Mouse (Mus musculus): ENCODE results near the gene Icam5. TPM values are rescaled to one million over a fixed set of nuclear protein-coding genes. Genes with fewer than 3 reads are reported as not detected.
"Not testable (repeated sequence)": the region's sequence is repeated elsewhere in the genome, so short reads cannot be mapped to it uniquely, and the experiment has no call there.

Gene Icam5
- polyA plus RNA-seq, 1 experiment from 2014 or later: 0.26 TPM

DNA sequence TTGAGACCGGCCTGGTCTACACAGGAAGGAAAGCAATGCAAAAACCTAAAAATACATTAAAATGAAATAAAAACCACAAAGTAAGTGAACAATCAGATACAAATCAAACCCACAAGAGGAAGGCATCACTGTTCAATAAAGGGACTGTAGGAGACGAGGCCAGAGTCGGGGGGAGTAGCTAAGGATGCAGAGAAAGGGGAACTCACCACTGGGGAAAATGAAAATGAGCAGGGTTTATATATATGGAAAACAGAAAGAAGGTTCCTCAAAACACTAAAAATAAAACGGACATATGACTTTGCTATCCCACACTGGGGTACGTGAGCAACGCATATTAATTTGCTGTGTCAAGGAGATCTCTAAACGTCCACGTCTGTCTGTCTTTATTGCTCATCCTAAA lies 34.8 kb upstream of the Icam5 start:
- no peaks in the 10 kb centered on the region for H3K36me3 ChIP-seq (ENCODE audit: control insufficient read depth, insufficient read depth)
- H3K27me3 ChIP-seq (ENCODE audit: control insufficient read depth, insufficient read depth, low read depth, low read length): no peaks in the 10 kb centered on the region
- no peak for ATAC-seq (ENCODE audit: low read depth)
- 61% methylated on average over 8 of the region's 8 CpGs for whole genome bisulfite sequencing (ENCODE audit: insufficient replicate concordance)
- no peak overlapping the region for H3K9ac ChIP-seq (ENCODE audit: low read depth, low read length)
- H3K27ac ChIP-seq (ENCODE audit: low read length): no peak overlapping the region
- H3K4me3 ChIP-seq (ENCODE audit: low read depth, low read length): no peak overlapping the region
- no peak overlapping the region for H3K4me2 ChIP-seq (ENCODE audit: low read depth, low read length)
- no peaks in the 10 kb centered on the region for H3K9me3 ChIP-seq (replicated peaks; ENCODE audit: control insufficient read depth, low read length)
- peaks cover 8% of the 10 kb centered on the region for H3K4me1 ChIP-seq (ENCODE audit: control insufficient read depth, low read depth, low read length)

DNA sequence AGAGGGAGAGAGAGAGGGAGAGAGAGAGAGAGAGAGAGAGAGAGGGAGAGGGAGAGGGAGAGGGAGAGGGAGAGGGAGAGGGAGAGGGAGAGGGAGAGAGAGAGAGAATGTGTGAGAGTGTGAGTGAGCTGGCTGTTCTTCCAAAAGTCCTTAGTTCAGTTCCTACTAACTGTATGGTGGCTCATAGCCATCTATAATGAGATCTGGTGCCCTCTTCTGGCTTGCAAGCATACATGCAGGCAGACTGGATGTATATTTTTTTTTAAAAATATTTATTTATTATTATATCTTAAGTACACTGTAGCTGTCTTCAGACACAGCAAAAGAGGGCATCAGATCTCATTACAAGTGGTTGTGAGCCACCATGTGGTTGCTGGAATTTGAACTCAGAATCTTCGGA lies 33.5 kb upstream of the Icam5 start:
- WGBS (ENCODE audit: insufficient replicate concordance): 76% methylated on average over 1 of the region's 1 CpGs
- H3K27me3 ChIP-seq (ENCODE audit: control insufficient read depth, insufficient read depth, low read depth, low read length); H3K4me3 ChIP-seq (ENCODE audit: low read depth, low read length); ATAC-seq (ENCODE audit: low read depth); H3K9me3 ChIP-seq (replicated peaks; ENCODE audit: control insufficient read depth, low read length); H3K9ac ChIP-seq (ENCODE audit: low read depth, low read length); H3K36me3 ChIP-seq (ENCODE audit: control insufficient read depth, insufficient read depth); H3K27ac ChIP-seq (ENCODE audit: low read length); H3K4me2 ChIP-seq (ENCODE audit: low read depth, low read length): not testable (repeated sequence)
- H3K4me1 ChIP-seq (ENCODE audit: control insufficient read depth, low read depth, low read length): peaks cover 11% of the 10 kb centered on the region

DNA sequence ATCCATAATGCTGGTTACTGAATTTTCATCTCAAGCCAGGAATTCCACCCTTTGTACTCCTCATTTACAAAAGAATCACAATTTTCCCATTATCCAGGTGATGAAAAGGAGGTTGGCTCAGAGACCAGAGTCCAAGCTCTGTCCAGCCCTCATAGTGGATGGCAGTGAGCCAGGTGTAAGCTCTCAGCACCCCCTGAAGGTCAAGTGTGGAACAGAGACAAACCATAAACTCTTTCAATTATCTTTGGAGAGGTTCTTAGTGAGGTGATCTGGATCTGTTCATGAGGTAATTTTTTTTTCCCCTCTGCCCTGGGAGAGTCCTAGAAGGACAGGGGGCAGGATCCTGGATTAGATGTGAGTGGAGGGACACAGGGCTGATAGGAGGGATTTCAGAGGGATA lies 31.1 kb upstream of the Icam5 start:
- no peaks in the 10 kb centered on the region for H3K27me3 ChIP-seq (ENCODE audit: control insufficient read depth, insufficient read depth, low read depth, low read length)
- H3K4me2 ChIP-seq (ENCODE audit: low read depth, low read length): no peak overlapping the region
- no peak overlapping the region for H3K4me3 ChIP-seq (ENCODE audit: low read depth, low read length)
- H3K4me1 ChIP-seq (ENCODE audit: control insufficient read depth, low read depth, low read length): peaks cover 19% of the 10 kb centered on the region
- no peak overlapping the region for H3K27ac ChIP-seq (ENCODE audit: low read length)
- ATAC-seq (ENCODE audit: low read depth): no peak
- H3K9me3 ChIP-seq (replicated peaks; ENCODE audit: control insufficient read depth, low read length): no peaks in the 10 kb centered on the region
- H3K36me3 ChIP-seq (ENCODE audit: control insufficient read depth, insufficient read depth): no peaks in the 10 kb centered on the region
- H3K9ac ChIP-seq (ENCODE audit: low read depth, low read length): no peak overlapping the region

DNA sequence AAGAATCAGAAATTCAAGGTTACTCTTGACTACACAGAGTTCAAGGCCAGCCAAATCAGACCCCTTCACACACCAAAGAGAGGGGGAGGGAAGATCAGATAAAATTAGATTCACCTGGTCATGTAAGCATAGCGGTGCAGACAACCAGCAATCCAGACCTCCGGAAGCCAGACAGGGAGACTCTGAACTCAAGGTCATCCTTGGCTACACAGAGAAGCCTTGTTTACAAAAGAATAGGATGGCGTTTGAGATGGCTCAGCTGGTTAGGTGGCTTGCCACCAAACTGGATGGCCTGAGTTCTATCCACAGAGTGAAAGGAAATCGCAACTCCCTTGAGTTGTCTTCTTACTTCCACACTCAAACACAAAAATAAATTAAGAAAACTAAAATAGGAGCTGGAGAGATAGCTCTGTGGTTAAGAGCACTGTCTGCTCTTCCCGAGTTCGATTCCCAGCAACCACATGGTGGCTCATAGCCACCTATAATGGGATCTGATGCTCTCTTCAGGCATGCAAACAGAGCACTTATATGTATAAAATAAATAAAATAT lies 30.1 kb upstream of the Icam5 start:
- Histone ChIP-seq H3K4me3 (ENCODE audit: low read depth, low read length) (no peak overlapping the region), H3K9me3 (replicated peaks; ENCODE audit: control insufficient read depth, low read length) (no peaks in the 10 kb centered on the region), H3K9ac (ENCODE audit: low read depth, low read length) (no peak overlapping the region), H3K27me3 (ENCODE audit: control insufficient read depth, insufficient read depth, low read depth, low read length) (no peaks in the 10 kb centered on the region), H3K4me1 (ENCODE audit: control insufficient read depth, low read depth, low read length) (peaks cover 19% of the 10 kb centered on the region), H3K4me2 (ENCODE audit: low read depth, low read length) (no peak overlapping the region), H3K36me3 (ENCODE audit: control insufficient read depth, insufficient read depth) (peaks cover 3% of the 10 kb centered on the region; the same call in 1 of the 2 replicates), H3K27ac (ENCODE audit: low read length) (no peak overlapping the region)
- 63% methylated on average over 6 of the region's 6 CpGs for WGBS (ENCODE audit: insufficient replicate concordance)
- no peak for ATAC-seq (ENCODE audit: low read depth)

DNA sequence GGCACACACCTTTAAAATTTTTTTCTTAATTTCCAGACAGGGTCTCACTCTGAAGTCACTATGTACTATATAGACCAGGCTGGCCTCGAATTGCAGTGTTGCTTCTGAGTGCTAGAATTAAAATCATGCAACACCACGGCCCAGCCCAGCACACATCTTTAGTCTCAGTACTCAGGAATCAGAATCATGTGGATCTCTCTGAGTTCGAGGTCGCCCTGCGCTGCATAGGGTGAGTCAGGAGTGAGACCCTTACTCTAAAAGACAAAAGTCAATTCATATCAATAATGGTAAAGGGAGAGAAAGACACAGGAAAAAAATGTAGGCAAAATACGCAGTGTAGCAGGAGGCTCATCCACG lies 29.6 kb upstream of the Icam5 start:
- Histone ChIP-seq H3K4me2 (ENCODE audit: low read depth, low read length) (peak overlapping the region; percentile 93), H3K4me3 (ENCODE audit: low read depth, low read length) (peak overlapping the region; percentile 93), H3K27ac (ENCODE audit: low read length) (peak overlapping the region; percentile 92), H3K4me1 (ENCODE audit: control insufficient read depth, low read depth, low read length) (peaks cover 19% of the 10 kb centered on the region), H3K9ac (ENCODE audit: low read depth, low read length) (peak overlapping the region; percentile 83), H3K36me3 (ENCODE audit: control insufficient read depth, insufficient read depth) (peaks cover 6% of the 10 kb centered on the region), H3K9me3 (replicated peaks; ENCODE audit: control insufficient read depth, low read length) (no peaks in the 10 kb centered on the region), H3K27me3 (ENCODE audit: control insufficient read depth, insufficient read depth, low read depth, low read length) (no peaks in the 10 kb centered on the region)
- ATAC-seq (ENCODE audit: low read depth): no peak
- WGBS (ENCODE audit: insufficient replicate concordance): 8% methylated on average over 7 of the region's 7 CpGs

DNA sequence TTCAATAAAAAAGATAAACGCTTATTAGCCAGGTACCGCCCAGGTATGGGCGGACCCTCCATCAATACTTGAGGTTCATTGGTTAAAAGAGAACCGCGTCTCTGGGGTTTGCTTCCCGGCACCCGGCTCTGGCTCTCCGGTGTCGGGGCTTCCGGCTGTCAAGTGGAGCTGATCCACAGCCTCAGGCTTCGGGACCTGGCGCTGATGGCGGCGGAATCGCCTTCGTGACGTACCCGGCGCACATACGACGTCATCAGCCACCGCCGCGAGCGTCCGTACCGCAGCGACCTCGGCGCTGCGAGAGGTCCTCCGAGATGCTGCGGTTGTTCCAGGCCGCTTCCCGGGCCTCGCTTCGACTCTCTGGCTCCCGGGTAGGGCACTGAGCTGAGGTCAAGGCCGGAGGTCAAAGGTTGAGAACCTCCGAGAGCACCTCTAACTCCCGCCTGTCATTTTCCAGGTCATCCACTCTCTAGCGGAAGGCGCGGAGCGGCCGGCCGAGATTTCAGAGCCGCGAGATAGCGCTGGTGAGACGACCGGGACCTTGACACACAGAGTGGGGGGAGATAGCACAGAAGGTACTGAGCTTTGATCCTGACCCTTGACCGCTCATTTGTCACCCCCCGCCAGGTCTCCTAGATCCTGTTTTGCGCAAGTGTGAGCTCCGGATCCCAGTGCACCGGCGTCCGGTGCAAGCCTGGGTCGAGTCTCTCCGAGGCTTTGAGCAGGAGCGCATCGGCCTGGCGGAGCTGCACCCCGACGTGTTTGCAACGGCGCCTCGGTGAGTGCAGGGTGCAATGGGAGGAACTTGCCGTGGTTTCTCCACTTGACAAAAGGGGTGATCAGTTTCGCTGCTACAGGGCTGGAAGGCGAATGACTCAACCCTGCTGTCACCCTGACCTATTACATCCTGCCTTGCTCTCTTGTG lies 29.0 kb upstream of the Icam5 start, which contains the start of gene Mrpl4:
Gene Mrpl4, plus strand, starts transcription at position 112 of the 925 bp plus-strand sequence.
- Histone ChIP-seq H3K4me2 (ENCODE audit: low read depth, low read length) (peak within 1 kb of the TSS; percentile 93), H3K9ac (ENCODE audit: low read depth, low read length) (peak within 1 kb of the TSS; percentile 83), H3K27ac (ENCODE audit: low read length) (peak within 1 kb of the TSS; percentile 92), H3K27me3 (ENCODE audit: control insufficient read depth, insufficient read depth, low read depth, low read length) (no peaks in the 10 kb centered on the region), H3K4me3 (ENCODE audit: low read depth, low read length) (peak within 1 kb of the TSS; percentile 93), H3K4me1 (ENCODE audit: control insufficient read depth, low read depth, low read length) (peaks cover 16% of the 10 kb centered on the region), H3K9me3 (replicated peaks; ENCODE audit: control insufficient read depth, low read length) (no peaks in the 10 kb centered on the region), H3K36me3 (ENCODE audit: control insufficient read depth, insufficient read depth) (peaks cover 10% of the 10 kb centered on the region)
- ATAC-seq (ENCODE audit: low read depth): peak; percentile 84
- WGBS (ENCODE audit: insufficient replicate concordance): under 1% methylated on average over 72 of the region's 72 CpGs

DNA sequence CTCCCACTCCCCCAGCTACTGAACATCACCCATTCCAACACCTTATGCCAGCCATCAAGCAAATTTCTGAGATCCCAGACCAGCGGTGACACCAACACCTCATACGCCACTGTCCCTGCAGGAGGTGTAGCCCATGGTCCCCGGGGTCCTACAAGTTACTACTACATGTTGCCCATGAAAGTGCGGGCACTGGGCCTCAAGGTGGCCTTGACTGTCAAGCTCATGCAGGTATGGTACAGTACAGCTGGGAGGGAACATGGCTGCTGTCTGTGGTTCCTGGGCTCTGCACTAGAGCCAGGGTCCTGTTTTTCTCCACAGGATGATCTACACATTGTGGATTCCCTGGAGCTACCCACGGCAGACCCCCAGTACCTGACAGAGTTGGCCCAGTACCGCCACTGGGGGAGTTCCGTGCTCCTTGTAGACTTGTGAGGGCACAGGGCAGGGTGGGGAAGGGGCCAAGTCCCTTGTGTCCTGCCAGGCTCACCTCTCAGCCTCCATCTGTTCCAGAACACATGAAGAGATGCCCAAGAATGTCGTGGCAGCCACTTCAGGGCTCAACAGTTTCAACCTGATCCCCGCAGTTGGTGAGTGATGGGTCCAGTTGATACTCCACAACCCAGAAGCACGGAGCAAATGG lies 24.4 kb upstream of the Icam5 start:
- Histone ChIP-seq H3K9me3 (replicated peaks; ENCODE audit: control insufficient read depth, low read length) (no peaks in the 10 kb centered on the region), H3K4me3 (ENCODE audit: low read depth, low read length) (no peak overlapping the region), H3K9ac (ENCODE audit: low read depth, low read length) (no peak overlapping the region), H3K4me1 (ENCODE audit: control insufficient read depth, low read depth, low read length) (peaks cover 21% of the 10 kb centered on the region), H3K4me2 (ENCODE audit: low read depth, low read length) (no peak overlapping the region), H3K27me3 (ENCODE audit: control insufficient read depth, insufficient read depth, low read depth, low read length) (no peaks in the 10 kb centered on the region), H3K36me3 (ENCODE audit: control insufficient read depth, insufficient read depth) (peaks cover 14% of the 10 kb centered on the region), H3K27ac (ENCODE audit: low read length) (no peak overlapping the region)
- 85% methylated on average over 10 of the region's 10 CpGs for WGBS (ENCODE audit: insufficient replicate concordance)
- ATAC-seq (ENCODE audit: low read depth): no peak

DNA sequence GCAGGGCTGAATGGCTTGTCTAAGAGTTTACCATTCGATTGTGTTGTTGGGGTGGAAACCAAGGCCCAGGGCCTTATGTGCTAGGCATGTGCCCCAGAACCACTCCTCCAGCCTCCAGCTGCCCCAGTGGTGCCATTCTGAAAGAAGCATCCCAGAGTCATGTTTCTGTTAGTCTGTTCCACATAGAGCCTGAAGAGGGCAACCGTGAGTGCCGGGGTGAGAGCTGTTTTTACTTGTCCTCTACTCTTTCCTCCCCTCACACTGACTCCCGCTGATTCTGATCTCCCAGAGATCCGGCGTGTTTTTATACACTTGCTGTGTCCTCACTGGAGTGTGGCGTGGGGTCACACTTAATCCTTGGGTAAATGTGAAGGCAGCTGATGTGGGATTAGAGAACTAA lies 23.9 kb upstream of the Icam5 start:
- peaks cover 14% of the 10 kb centered on the region for H3K36me3 ChIP-seq (ENCODE audit: control insufficient read depth, insufficient read depth)
- H3K4me2 ChIP-seq (ENCODE audit: low read depth, low read length): no peak overlapping the region
- peaks cover 21% of the 10 kb centered on the region for H3K4me1 ChIP-seq (ENCODE audit: control insufficient read depth, low read depth, low read length)
- no peak for ATAC-seq (ENCODE audit: low read depth)
- no peaks in the 10 kb centered on the region for H3K9me3 ChIP-seq (replicated peaks; ENCODE audit: control insufficient read depth, low read length)
- H3K9ac ChIP-seq (ENCODE audit: low read depth, low read length): no peak overlapping the region
- WGBS (ENCODE audit: insufficient replicate concordance): 74% methylated on average over 7 of the region's 7 CpGs
- H3K27ac ChIP-seq (ENCODE audit: low read length): no peak overlapping the region
- no peak overlapping the region for H3K4me3 ChIP-seq (ENCODE audit: low read depth, low read length)
- H3K27me3 ChIP-seq (ENCODE audit: control insufficient read depth, insufficient read depth, low read depth, low read length): no peaks in the 10 kb centered on the region

DNA sequence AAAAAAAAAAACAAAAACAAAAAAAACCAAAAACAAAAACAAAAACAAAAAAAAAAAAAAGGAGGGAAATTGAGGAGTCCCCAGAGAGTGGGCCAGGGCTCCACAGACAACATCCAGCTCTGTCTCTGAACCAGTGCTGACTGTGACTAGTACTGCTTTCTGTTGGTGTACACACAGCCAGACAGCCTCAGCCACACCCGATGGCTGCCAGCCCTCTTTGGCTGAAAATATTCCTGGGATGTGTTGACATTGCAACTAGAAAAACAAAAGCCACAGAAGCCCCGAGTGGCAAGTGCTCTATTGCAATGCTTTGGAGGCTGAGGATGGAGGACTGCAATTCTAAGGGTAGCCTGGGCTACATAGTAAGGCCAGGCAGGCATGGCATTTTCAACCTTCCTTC lies 21.5 kb upstream of the Icam5 start:
- H3K27ac ChIP-seq (ENCODE audit: low read length): no peak overlapping the region
- H3K4me3 ChIP-seq (ENCODE audit: low read depth, low read length): no peak overlapping the region

More for the DNA sequence above, 21.5 kb upstream of the Icam5 start:
- no peaks in the 10 kb centered on the region for H3K9me3 ChIP-seq (replicated peaks; ENCODE audit: control insufficient read depth, low read length)
- H3K36me3 ChIP-seq (ENCODE audit: control insufficient read depth, insufficient read depth): peaks cover 14% of the 10 kb centered on the region
- no peak for ATAC-seq (ENCODE audit: low read depth)
- H3K4me2 ChIP-seq (ENCODE audit: low read depth, low read length): no peak overlapping the region
- peaks cover 21% of the 10 kb centered on the region for H3K4me1 ChIP-seq (ENCODE audit: control insufficient read depth, low read depth, low read length)
- 47% methylated on average over 2 of the region's 2 CpGs for WGBS (ENCODE audit: insufficient replicate concordance)
- peaks cover 15% of the 10 kb centered on the region for H3K27me3 ChIP-seq (ENCODE audit: control insufficient read depth, insufficient read depth, low read depth, low read length)
- no peak overlapping the region for H3K9ac ChIP-seq (ENCODE audit: low read depth, low read length)

Measured in liver, embryonic 16.5 days (tissue).